Mouse (Mus musculus): ENCODE measurements around the gene Kcnk3. TPM values are rescaled to one million over a fixed set of nuclear protein-coding genes. Genes with fewer than 3 reads are reported as not detected.
A peak's percentile ranks its signal among the peaks of the same experiment; 100 is the strongest.

Kcnk3 gene
- total RNA-seq, 2 experiments from 2014 or later = 960 to 1,436 TPM

DNA sequence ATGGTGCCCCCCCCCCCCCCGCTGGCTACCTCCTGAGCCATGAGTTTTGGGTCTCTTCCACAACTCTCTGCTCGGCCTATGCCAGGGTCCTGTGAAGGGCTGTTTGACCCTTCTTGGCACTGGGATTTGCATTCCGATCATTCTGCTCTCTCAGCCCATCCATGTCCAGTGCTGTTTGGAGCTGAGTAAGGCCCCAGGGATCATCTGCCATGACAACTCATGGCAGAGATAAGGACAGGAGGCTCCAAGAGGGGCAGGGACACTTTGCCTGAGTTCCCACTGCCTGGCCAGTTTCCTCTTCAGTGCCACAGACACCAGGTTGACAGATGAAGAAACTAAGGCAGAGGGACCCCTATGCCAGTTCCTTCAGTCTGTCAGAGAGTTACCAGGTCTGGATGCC, 1.4 kb upstream of the Kcnk3 start:
- no peak for DNase-seq (ENCODE audit: low spot score in 2 of 2)

DNA sequence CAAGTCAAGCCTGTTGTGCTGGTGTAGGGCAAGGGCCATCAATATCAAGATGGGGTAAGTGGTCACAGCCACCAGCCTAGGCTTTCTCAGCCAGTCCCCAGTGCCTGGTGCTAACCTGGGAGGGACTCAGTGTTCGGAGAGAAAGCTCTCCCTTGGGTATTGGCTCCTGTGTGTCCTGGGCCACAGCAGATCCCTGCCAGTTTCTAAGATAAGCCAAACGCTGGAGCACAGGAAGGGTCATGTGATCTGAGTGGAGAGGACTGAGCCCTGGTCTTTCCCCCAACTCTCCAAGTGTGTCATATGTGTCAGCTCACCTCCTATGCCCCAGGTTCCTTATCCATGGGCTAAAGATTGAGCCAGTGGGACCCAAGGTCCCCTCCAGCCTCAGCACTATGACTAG, 869 bp upstream of the Kcnk3 start:
- DNase-seq (ENCODE audit: low spot score in 2 of 2) = no peak

DNA sequence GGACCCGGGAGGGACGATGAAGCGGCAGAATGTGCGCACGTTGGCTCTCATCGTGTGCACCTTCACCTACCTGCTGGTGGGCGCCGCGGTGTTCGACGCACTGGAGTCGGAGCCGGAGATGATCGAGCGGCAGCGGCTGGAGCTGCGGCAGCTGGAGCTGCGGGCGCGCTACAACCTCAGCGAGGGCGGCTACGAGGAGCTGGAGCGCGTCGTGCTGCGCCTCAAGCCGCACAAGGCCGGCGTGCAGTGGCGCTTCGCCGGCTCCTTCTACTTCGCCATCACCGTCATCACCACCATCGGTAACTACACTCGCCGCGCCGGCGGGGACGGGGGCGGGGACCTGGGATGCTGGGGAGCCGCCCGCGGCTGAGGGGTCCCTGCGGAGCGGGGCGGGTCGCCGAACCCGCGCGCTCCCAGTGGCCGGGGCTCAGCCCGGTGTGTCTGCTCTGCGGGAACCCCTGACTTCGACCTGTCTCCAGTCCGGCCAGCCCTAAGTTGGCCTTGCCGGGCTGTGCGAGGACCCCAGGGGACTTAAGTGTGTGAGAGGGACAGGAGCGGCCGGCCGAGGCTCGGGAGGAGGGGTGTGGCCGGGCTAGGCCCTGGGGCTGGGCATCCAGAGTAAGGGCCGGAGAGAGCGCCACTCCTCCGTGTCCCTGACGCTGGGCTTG, 465 bp downstream of the Kcnk3 start:
- DNase-seq (ENCODE audit: low spot score in 2 of 2) = no peak

DNA sequence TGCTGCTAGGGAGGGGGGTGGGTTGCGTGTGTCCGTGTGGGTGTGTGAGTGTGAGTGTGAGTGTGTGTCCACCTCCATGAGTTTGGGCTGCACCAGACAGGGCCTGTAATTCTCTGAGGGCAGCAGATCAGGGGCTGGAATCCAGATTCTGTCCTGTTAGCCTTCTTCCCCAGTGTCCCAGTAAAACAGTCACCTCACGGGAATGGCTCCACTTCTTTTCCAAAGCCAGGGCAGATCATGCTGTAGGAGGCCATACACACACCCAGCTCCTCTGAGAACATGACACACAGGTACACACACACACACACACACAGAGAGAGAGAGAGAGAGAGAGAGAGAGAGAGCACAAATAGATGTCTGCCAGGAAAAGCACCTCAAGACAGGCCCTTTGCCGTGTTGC, 1.1 kb downstream of the Kcnk3 start:
- no peak for DNase-seq (ENCODE audit: low spot score in 2 of 2)

DNA sequence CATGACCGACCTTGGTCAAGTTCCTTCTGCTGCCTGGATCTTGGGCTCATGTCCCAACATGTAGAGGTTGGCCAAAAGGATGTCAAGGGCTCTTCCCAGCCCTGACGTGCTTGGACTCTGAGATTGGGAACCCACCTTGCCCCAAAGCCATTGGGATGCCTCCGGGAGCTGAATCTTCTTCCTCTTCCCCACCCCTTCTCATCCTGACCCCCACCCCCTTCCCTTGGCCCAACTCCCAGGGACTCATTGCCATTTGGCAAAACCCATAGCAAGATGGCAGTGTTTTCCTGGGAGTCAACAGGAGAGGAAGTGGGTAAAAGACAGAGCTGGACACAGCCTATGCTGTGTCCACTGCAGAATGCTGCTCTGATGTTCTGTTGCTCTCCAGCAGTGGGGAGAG, 1.6 kb downstream of the Kcnk3 start:
- DNase-seq (ENCODE audit: low spot score in 2 of 2) = no peak

DNA sequence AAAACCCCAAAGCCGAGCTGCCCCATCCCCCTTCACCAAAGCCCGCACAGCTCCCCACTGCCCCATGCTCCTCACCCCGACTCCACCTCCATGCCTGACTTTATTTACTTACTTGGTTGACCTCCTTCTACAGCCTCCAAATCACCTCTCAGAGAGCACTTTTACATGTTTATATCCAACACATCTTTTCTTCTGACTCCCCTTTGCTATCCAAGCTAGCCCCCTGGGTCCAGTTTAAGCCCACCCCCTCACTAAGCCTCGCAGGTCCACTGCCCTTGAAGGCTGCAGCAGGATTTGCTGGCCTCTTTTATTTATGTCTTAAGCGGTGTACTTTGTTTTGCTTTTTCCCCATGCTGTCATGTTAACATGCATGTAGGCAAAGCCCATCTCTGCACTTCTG, 2.3 kb downstream of the Kcnk3 start:
- no peak for DNase-seq (ENCODE audit: low spot score in 2 of 2)

DNA sequence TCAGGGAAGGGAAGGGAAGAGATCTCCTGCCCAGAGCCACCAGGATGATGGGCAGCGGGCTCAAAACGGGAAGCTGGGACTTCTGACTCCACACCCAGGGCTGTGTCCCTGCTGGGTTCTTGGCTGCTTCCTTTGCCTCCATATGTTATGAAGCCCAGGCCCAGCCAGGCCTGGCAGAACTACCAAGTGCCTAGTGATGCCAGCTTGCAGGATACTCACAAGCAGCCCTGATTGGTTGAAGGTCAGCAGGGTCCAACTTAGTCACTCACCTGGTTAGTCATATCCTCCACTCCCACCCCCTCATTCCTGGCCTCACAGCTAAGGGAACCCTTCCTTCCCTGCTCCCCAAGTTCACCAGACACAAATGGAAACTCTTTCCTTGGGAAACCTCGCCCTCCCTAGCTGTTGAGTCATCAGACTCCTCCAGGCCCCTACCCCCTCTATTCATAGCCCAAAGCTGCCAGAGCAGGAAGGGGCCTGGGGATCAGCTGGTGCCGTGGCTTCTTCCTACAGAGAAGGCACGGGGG, 3.3 kb downstream of the Kcnk3 start:
- peak; percentile 65 to 69 for DNase-seq (ENCODE audit: low spot score in 2 of 2)

DNA sequence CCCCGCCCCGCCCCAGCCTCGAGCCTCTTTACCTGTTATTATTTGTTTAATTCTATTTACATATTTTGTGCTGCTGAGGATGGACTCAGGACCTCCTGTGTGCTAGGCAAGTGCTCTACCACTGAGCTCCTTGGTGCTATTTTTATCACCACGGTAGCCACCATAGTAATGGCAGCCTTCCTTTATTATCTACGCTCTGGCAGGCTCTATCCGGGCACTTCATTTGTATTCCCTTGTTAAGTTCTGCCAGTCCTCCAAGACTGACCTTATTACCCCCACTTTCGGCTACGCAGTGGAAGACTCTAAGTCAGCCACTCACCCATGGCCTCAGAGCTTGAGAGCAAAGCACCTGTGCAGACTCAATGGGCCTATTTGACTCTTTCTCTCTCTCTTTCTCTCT, 3.8 kb downstream of the Kcnk3 start:
- no peak for DNase-seq (ENCODE audit: low spot score in 2 of 2)

DNA sequence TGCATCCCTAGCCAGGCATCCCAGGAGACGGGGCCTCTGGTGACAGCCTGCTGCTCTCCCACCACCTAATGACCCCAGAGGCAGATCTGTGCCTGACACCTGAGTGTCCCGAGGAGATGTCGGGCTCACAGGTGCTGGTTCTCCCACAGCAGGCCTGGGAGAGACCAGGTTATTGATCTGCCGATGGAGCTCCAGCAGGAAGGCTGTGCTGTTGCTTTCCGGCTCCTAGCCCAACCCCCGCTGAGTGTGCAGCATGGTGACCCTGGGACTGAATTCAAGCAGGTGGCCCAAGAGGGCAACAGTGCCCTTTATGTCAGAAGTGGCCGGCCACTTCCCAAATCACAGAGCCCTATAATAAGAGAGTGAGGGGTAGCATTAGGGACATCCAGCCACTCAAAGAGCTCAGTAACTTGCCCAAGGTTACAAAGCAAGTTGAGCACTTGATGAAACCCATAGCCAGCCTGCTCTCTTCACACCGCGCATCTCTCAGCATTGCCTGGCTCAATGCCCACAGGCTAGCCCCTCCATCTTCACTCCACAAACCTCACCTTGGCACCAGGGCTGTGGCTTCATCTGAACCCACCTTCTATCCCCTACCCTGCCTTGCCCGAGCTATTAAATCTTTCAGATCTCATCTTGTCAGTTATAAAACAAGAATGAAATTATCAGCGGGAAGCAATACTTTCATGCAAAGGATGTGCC, 4.5 kb downstream of the Kcnk3 start:
- DNase-seq (ENCODE audit: low spot score in 2 of 2) = peak in 1 of 2 experiments; percentile 65

DNA sequence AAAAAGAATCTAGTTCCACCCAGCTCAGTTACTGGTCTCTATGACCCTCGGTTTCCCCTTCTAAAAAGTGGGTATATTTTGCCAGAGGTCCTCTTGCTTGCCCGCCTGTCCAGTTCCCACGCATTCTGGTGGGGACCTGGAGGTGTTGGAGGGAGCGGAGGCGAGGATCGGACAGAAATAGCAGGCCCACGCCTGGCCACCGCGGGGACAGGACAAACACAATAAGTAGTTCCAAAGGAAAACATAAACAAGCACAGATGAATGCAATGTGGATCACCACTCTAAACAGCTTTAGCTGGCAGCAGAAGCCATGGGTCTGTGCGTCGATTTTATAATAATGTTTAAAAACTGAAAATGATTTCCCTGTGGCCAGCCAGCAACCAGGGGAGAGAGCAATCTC, 5.4 kb downstream of the Kcnk3 start:
- DNase-seq (ENCODE audit: low spot score in 2 of 2) = peak in 1 of 2 experiments; percentile 33

DNA sequence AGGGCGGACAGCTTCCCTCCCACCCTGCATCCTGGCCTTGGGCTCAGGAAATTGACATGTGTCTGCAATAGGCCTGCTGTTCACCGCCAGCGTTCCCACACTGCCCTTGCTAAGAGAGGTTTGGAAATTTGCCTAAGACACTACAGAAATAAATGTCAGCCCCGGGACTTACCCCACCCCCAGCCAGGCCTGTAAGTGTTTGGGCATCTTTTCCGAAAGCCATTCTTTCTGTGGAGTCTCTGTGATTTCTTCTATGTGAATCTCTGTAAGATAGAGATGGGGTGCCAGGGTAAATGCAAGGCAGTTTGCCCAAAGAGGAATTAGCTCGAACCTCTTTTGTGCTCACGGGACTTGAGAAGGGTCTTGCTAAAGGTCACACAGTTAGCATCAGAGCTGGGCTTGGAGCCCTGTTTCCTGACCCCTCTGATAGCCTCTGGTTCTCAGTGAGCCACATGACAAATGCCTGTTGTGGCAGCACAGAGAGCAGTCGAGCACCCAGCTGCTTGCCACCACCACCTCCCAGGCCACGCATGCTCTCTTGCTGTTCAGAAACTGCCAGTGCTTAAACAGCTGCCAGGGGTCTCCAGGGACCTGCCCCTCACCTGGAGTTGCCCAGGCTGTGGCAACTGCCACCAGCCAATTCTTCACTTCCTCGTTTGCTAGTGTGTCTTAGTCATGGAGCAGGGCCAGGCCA, 6.0 kb downstream of the Kcnk3 start:
- no peak for DNase-seq (ENCODE audit: low spot score in 2 of 2)

DNA sequence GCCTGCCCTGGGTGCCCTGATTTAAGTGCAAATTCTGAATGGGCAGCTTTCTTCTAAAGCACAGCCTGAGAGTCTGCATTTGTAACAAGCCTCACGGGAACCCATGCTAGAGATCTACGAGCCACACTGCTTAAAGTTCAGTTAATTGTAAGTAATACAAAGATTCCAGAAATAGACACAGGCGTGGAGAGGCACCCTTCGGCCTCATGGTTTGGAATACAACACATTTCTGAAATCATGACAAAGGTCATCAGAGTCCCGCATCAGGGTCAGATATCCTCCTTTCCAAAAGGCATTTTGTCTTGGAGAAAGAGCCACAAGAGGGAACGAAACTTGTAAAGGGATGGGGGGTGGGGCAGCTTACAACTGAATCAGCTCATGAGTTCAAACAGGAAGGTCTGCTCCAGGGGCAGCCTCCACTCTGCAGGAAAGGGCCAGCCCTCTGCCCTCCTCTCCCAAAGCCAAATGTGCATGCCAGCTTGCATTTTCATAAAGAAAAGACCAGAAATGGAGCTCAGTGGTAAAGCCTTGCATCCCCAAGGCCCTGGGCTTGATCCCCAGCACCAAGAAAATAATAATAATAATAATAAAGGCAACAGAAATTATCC, 7.1 kb downstream of the Kcnk3 start:
- no peak for DNase-seq (ENCODE audit: low spot score in 2 of 2)

DNA sequence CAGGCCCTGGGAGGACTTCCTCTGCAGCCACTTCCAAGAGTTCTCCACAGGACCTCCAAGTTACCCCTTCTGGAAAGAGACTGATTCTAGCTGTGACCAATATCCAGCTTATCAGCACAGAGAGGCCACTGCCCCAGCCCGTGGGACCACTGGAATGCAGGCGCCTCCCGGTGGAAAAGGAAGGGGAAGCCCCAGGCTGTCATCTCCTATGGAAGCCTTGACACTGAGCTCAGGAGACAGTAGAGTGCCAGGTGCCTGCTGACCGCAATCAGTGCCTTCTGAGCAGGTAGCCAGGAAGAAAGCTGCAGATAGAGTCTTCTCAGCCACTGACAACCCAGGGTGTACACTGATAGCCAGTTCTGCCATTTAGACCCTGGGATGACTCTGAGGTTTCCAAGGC, 13.4 kb downstream of the Kcnk3 start:
- DNase-seq (ENCODE audit: low spot score in 2 of 2) = no peak

DNA sequence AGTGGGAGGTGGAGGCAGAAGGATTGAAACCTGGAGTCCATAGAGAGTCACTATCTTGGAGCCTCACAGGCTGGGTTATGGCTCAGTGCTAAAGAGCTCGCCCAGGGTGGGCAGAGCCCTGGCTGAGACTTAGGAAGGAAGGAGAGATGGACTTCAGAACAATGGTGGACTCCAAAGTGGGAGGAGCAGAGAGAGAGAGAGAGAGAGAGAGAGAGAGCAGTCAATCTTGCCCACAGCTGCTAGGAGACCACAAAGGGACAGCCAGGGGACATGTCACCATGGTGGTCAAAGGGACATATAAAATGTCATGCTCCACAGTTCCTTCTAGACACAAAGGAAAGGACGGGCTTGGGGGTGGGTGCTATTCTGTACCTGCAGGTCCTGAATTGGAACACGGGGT, 15.3 kb downstream of the Kcnk3 start:
- no peak for DNase-seq (ENCODE audit: low spot score in 2 of 2)

DNA sequence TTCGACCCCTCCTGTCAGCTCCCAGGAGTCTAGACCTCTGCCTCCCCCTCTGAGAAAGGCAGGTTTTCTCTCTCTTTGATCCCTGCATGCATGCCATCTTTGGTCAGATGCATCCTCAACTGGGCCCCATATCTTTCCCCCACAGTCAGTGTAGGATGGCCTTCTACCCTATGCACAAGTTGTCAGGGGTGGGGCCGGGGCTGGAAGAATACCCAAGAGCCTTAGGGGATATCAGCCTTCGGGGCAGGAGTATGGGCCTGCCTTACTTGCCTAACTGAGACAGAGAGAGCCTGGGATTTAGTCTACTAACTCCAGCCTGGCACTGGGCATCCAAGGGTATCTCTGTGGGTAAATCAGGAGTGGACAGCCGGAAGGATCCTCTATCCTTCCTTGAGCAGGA, 16.0 kb downstream of the Kcnk3 start:
- no peak for DNase-seq (ENCODE audit: low spot score in 2 of 2)

DNA sequence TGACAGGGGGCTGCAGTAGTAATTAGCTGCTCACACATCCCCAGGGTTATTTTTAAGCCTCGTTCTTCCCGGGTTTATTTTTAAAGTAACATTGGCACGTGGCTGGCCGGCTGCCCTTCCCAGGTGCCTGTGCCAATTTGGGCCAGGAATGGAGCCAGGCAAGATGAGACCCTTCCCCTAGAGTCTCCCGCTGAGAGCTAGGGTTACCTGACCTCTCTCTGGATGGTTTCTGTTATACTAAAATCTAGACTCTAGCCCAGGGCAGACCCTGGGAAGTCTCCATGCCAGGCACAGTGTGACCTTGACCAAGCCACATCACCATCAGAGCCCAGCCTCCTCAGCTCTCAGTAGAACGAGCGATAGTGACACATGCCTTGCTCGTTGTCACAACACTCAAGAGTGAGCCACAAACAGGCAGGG, 16.8 kb downstream of the Kcnk3 start:
- no peak for DNase-seq (ENCODE audit: low spot score in 2 of 2)

DNA sequence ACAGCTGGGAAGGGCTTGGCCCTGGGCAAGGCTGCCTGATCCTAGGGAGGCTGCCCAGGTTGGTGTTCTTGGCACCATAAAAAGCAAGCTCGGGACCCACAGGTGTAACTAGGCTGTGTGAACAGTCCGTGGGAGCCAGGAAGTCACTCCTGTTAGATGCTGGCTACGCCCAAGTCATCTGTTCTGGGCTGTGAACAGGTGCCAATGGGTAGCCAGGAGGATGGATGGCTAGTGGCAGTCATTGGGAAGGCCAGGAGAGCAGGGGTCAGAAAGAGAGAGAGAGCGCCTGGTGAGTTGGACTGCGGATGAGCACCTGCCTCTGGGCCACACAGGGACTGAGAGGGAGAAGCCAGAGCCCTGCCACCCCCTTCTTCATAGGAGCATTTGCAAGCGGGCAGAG, 17.7 kb downstream of the Kcnk3 start:
- no peak for DNase-seq (ENCODE audit: low spot score in 2 of 2)

DNA sequence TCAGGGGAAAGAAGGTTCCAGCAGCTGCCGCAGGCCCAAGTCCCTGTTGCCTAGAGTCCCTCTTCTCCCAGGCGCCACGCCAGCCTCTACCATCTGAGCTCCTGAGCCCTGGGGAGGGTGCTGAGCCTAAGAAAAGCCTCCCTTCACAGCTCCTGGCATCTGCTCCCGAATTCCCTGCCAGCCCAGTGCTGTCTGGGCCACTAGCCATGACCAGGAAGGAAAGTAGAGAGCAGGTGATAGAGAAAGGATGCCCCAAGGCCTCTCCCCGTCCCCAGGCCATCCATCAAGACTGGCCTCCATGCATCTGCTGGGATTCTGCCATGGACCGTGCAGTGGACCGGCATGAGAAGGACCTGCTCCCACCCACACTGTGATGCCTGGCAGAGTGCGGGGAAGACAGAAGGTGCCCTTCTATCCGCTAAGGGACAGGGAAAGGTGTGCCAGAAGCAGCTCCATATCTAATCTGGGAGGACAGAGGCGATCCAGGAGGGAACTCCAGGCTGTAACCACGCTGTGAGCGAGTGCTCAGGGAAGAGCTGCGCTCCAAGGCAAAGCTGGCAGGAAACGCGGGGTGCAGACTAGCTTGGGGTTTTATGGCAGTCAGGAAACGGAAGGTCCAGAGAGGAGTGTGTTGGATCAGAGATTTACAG, 18.6 kb downstream of the Kcnk3 start:
- DNase-seq (ENCODE audit: low spot score in 2 of 2) = no peak

DNA sequence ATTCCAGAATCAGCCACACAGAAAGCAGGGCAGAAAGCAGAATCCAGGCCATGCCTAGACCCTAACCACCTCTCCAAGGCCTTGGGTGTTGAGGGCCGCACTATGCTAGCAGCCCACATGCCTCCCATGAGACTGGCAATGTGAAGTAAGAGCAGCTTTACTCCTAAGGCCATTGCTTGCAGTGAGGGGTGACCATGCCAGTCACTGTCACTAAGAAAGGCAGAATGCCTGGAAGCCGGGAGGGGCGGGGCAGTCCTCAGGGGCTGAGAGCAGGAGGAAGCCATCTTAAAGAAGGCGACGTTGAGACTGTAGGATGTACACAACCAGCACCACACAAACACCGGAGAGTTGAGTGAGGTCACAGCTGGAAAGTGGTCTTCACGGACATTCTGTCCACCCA, 21.1 kb downstream of the Kcnk3 start:
- DNase-seq (ENCODE audit: low spot score in 2 of 2) = no peak

DNA sequence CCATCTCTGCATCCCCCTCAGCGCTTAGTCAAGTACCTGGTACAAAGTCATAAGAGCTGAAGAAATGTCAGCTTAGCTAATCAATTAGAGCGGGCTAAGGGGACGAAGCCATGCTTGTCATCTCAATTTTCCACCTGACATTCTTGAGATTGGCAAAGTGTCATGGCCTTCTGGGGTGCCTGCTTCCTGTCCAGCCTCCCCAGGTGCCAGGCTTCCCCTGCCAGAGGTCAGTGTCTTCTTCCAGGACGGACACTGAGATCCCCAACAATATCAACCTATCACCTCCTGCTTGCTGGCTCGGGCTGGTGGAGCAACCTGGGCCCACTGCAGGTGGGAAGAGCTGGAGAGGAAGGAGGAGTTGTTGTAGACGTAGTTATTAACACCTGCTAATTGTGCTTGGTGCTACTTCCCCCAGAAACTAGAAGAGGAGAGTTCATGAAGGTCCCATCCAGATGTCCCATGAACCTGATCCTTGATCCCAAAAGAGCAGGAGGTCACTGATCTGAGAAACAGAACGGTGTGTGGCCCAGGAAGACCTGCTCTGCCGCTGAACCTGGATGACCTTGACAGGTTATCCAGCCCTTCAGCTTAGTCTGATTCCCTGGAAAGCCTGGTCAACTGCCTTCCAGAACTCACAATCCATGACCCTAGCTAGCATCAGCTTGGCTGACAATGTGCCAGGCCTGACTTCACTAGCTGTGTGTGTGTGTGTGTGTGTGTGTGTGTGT, 22.1 kb downstream of the Kcnk3 start:
- no peak for DNase-seq (ENCODE audit: low spot score in 2 of 2)

DNA sequence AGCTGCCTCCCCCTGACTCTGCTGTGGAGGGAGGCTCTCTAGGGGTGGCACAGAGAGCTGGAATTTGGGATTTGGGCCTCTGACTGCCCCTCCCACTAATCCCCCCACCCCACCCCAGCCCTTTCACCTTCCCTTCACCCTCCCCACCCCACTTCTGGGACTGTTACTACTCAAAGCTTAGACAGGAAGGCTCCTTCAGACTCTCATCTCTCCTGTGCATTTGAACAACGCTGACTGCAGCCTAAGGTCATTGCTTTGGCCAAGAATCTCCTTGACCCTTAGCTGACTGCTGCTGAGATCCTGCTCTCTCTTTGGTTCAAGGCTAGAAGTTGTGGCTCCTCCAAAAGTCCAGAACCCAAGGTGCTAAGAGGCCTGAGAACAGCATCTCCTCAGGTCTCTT, 23.1 kb downstream of the Kcnk3 start:
- DNase-seq (ENCODE audit: low spot score in 2 of 2) = no peak

Data from adrenal gland, adult 18-20 months (tissue).